Mouse (Mus musculus): ENCODE results near the gene Cadm3.

GRCm38 (mm10) chr1:173315725-173316124, 51.8 kb downstream of the Cadm3 start:
- TF ChIP-seq CTCF (IDR thresholded peaks at IDR 0.05; ENCODE audit: borderline replicate concordance, extremely low read depth, insufficient read depth, insufficient read length) (no peak), POLR2A (IDR thresholded peaks at IDR 0.05; ENCODE audit: borderline replicate concordance, extremely low read depth, insufficient read depth, insufficient read length, poor library complexity, severe bottlenecking) (no peak)

Data from brain, embryonic 14.5 days (tissue).